Mouse (Mus musculus): Measurements from ENCODE around the gene 4930469K13Rik.

- TF ChIP-seq POLR2A (IDR thresholded peaks at IDR 0.05; ENCODE audit: extremely low read depth, insufficient read depth, low read length): no peak
- TF ChIP-seq CTCF (IDR thresholded peaks at IDR 0.05; ENCODE audit: extremely low read depth, insufficient read depth, low read length): no peak
These were observed 140.8 kb downstream of the 4930469K13Rik start for GRCm38 (mm10) chr11:33957595-33957994.

All from cortical plate, adult 2 months (tissue).